Mouse (Mus musculus): Measurements from ENCODE around the gene Hoxa3.

GRCm38 (mm10) chr6:52214271-52214670, 1.1 kb upstream of the Hoxa3 start:
- TF ChIP-seq POLR2A (IDR thresholded peaks at IDR 0.05; ENCODE audit: insufficient read depth, low read depth, low read length) (no peak), CTCF (IDR thresholded peaks at IDR 0.05; ENCODE audit: insufficient read depth, low read depth, low read length) (no peak)

All from olfactory bulb, adult 2 months (tissue).